20 mouse cellular contexts compared by ENCODE assay signal in genomic region chr13:46104971-46105370, GRCm38 (mm10).
A peak's percentile ranks its signal among the peaks of the same experiment; 100 is the strongest.
DNase-seq lines count a peak whose midpoint lies in the region; ATAC-seq lines count a peak whose summit lies in the region.
"Had no signal": no experiment of that assay in that cellular context is flagged by ENCODE, and none has a peak within 500 bp of the region (broad histone marks: within the 10 kb centered on the region; RNA-seq: fewer than 3 reads in every experiment).

No protein-coding gene starts in this region.

- 57% methylated on average over 6 of the region's 6 CpGs for WGBS in forebrain, embryonic 12.5 days
- 58% methylated on average over 6 of the region's 6 CpGs for WGBS in forebrain, embryonic 15.5 days
- 36% methylated on average over 6 of the region's 6 CpGs for WGBS in kidney, embryonic 15.5 days
- WGBS in midbrain, embryonic 11.5 days: 35% methylated on average over 6 of the region's 6 CpGs
- WGBS in midbrain, embryonic 13.5 days: 26% methylated on average over 6 of the region's 6 CpGs

- H3K9me3 ChIP-seq in forebrain, embryonic 12.5 days: no peaks in the 10 kb centered on the region
- no peaks in the 10 kb centered on the region for H3K9me3 ChIP-seq in forebrain, embryonic 15.5 days
- no peaks in the 10 kb centered on the region for H3K9me3 ChIP-seq in kidney, embryonic 15.5 days (replicated peaks)
- H3K9me3 ChIP-seq in midbrain, embryonic 11.5 days (ENCODE audit: control insufficient read depth, low read length): no peaks in the 10 kb centered on the region
- no peaks in the 10 kb centered on the region for H3K9me3 ChIP-seq in midbrain, embryonic 13.5 days
- H3K9me3 ChIP-seq: embryonic facial prominence, embryonic 10.5 days; heart, embryonic 13.5 days; hindbrain, embryonic 15.5 days had no signal

- no peak overlapping the region for H3K27ac ChIP-seq in forebrain, embryonic 12.5 days
- H3K27ac ChIP-seq in forebrain, embryonic 15.5 days (replicated peaks): no peak overlapping the region
- H3K27ac ChIP-seq in kidney, embryonic 15.5 days: no peak overlapping the region
- H3K27ac ChIP-seq in midbrain, embryonic 11.5 days (ENCODE audit: low read depth, low read length): no peak overlapping the region
- no peak overlapping the region for H3K27ac ChIP-seq in midbrain, embryonic 13.5 days
- H3K27ac ChIP-seq: embryonic facial prominence, embryonic 10.5 days; heart, embryonic 13.5 days; hindbrain, embryonic 15.5 days had no signal

- H3K4me1 ChIP-seq in forebrain, embryonic 12.5 days: peaks cover 4% of the 10 kb centered on the region; the same call in 1 of the 2 replicates
- H3K4me1 ChIP-seq in forebrain, embryonic 15.5 days: no peaks in the 10 kb centered on the region
- H3K4me1 ChIP-seq in kidney, embryonic 15.5 days: no peaks in the 10 kb centered on the region
- no peaks in the 10 kb centered on the region for H3K4me1 ChIP-seq in midbrain, embryonic 11.5 days (ENCODE audit: control insufficient read depth, insufficient read depth, low read length)
- no peaks in the 10 kb centered on the region for H3K4me1 ChIP-seq in midbrain, embryonic 13.5 days (replicated peaks)
- H3K4me1 ChIP-seq: hindbrain, embryonic 15.5 days had no signal

- no peak overlapping the region for H3K4me3 ChIP-seq in forebrain, embryonic 12.5 days (replicated peaks)
- no peak overlapping the region for H3K4me3 ChIP-seq in forebrain, embryonic 15.5 days
- no peak overlapping the region for H3K4me3 ChIP-seq in kidney, embryonic 15.5 days (replicated peaks)
- no peak overlapping the region for H3K4me3 ChIP-seq in midbrain, embryonic 11.5 days (ENCODE audit: low read depth, low read length)
- no peak overlapping the region for H3K4me3 ChIP-seq in midbrain, embryonic 13.5 days (replicated peaks)
- H3K4me3 ChIP-seq: embryonic facial prominence, embryonic 10.5 days; heart, embryonic 13.5 days; hindbrain, embryonic 15.5 days had no signal

- no peaks in the 10 kb centered on the region for H3K27me3 ChIP-seq in forebrain, embryonic 12.5 days
- H3K27me3 ChIP-seq in forebrain, embryonic 15.5 days: no peaks in the 10 kb centered on the region
- no peaks in the 10 kb centered on the region for H3K27me3 ChIP-seq in kidney, embryonic 15.5 days
- H3K27me3 ChIP-seq in midbrain, embryonic 11.5 days (ENCODE audit: control insufficient read depth, insufficient read depth, low read length): no peaks in the 10 kb centered on the region
- no peaks in the 10 kb centered on the region for H3K27me3 ChIP-seq in midbrain, embryonic 13.5 days
- H3K27me3 ChIP-seq: CH12.LX; heart, embryonic 13.5 days; hindbrain, embryonic 15.5 days had no signal

- DNase-seq in kidney, postnatal 10 days: no peak
- DNase-seq in midbrain, embryonic 11.5 days (ENCODE audit: low spot score, missing footprints): peak; percentile 80
- DNase-seq in cerebellum, adult 11 months: no peak
- DNase-seq: adrenal gland, postnatal 14 days; cerebellum, adult 2 months; cerebellum, postnatal 10 days; gastrocnemius, postnatal 36 days; heart, adult 11 months; heart, postnatal 36 days had no signal

- ATAC-seq in forebrain, embryonic 12.5 days (ENCODE audit: low FRiP score): 0 out of 2 replicates have a peak, but pooled peaks have one; percentile 41
- no peak for ATAC-seq in forebrain, embryonic 15.5 days (replicated peaks)
- peak; percentile 49; the same call in 1 of the 2 replicates for ATAC-seq in kidney, embryonic 15.5 days (replicated peaks; ENCODE audit: low FRiP score)
- 0 out of 2 replicates have a peak, but pooled peaks have one; percentile 35 for ATAC-seq in midbrain, embryonic 11.5 days (ENCODE audit: low FRiP score)
- ATAC-seq in midbrain, embryonic 13.5 days: no peak
- ATAC-seq: activated CD4-positive, CD25-positive, alpha-beta regulatory T cell, adult 4 months; forebrain, embryonic 14.5 days; Patski had no signal

- no peak overlapping the region for H3K9ac ChIP-seq in forebrain, embryonic 12.5 days
- H3K9ac ChIP-seq in forebrain, embryonic 15.5 days (replicated peaks): no peak overlapping the region
- H3K9ac ChIP-seq in kidney, embryonic 15.5 days: no peak overlapping the region
- no peak overlapping the region for H3K9ac ChIP-seq in midbrain, embryonic 11.5 days (ENCODE audit: low read length)
- no peak overlapping the region for H3K9ac ChIP-seq in midbrain, embryonic 13.5 days (replicated peaks)
- H3K9ac ChIP-seq: heart, embryonic 13.5 days; hindbrain, embryonic 15.5 days had no signal

- no peak overlapping the region for H3K4me2 ChIP-seq in forebrain, embryonic 12.5 days
- H3K4me2 ChIP-seq in forebrain, embryonic 15.5 days (replicated peaks): no peak overlapping the region
- no peak overlapping the region for H3K4me2 ChIP-seq in kidney, embryonic 15.5 days
- no peak overlapping the region for H3K4me2 ChIP-seq in midbrain, embryonic 11.5 days
- H3K4me2 ChIP-seq in midbrain, embryonic 13.5 days (replicated peaks): no peak overlapping the region
- H3K4me2 ChIP-seq: heart, embryonic 13.5 days; hindbrain, embryonic 15.5 days had no signal

- no peaks in the 10 kb centered on the region for H3K36me3 ChIP-seq in forebrain, embryonic 12.5 days (replicated peaks)
- H3K36me3 ChIP-seq in forebrain, embryonic 15.5 days: no peaks in the 10 kb centered on the region
- H3K36me3 ChIP-seq in kidney, embryonic 15.5 days: no peaks in the 10 kb centered on the region
- no peaks in the 10 kb centered on the region for H3K36me3 ChIP-seq in midbrain, embryonic 11.5 days (ENCODE audit: control insufficient read depth, insufficient read depth, low read length)
- H3K36me3 ChIP-seq in midbrain, embryonic 13.5 days: no peaks in the 10 kb centered on the region
- H3K36me3 ChIP-seq: embryonic facial prominence, embryonic 10.5 days; heart, embryonic 13.5 days; hindbrain, embryonic 15.5 days had no signal

Comparison
In these comparisons a context has a peak if more than half of its experiments do, and no peak if none do; other contexts are left out.
1. ATAC-seq: peak in forebrain, embryonic 12.5 days (single experiment), kidney, embryonic 15.5 days (single experiment) and midbrain, embryonic 11.5 days (single experiment); none in forebrain, embryonic 15.5 days (single experiment) and midbrain, embryonic 13.5 days (single experiment).